Mouse (Mus musculus) ES-CJ7 (cell line): ENCODE measurements at regions not wholly inside any gene's neighbourhood (a gene's known extent, or its start where the extent isn't known, plus 50 kb on each side); places are given as distances from the start of the nearest gene placed in this dataset.
A peak's percentile ranks its signal among the peaks of the same experiment; 100 is the strongest.

ENCODE experiments used
- DNase-seq: peaks from one replicate; pipeline ENCODE4 v3.0.0; 2011; ENCODE audit warnings: low read depth, low spot score

DNA sequence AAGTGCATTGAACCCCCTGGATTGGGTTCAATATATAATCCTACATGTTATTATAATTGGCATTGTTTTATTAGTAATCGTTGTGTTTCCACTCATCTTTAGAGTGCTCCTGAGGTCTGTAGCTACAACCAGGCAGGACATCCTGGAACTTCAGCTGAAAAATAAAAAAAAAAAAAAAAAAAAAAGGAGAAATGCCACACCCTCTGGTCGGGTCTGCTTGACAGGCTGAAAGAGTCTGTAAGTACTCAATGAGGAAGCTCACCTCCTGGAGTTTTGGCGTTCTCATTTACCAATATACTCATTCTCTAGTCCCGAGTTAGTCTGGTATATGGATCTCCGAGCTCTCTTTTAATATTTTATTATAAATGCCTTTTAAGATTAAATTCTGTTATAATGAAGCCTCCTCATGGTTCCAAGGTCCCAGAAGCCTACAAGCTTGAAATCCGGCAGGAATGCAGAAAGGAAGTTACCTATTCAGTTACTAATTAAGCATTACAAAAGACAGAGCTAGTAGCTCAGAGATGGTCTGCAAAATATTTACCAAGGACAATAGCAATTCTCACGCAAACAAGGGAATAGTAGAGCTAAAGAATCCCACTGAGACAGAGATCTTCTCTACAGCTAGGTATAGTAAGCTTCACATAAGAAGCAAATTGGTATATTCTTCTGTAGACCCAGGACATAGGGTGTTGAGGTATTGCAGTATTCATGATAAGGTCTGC, 745.7 kb upstream of the Gm5150 start:
- peak; percentile 73 for DNase-seq

DNA sequence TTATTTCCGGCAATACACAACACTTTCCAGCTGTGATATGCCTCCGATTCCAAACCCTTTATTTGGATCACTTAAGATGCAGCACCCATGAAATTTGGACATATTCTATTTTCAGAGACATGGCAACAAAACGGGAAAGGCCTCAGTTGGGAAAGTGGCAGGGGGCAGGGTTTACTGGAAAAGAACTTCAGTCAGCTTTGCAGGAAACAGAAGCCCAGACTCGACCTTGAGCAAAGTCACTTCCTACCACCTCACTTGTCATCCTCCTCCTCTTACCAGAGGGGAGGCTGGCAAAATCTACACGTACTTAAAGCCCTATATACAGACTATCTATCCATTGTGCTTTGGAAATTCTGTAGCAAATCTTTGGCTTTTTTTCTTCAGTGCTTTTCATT, 727.7 kb upstream of the Gm5150 start:
- DNase-seq: peak; percentile 57

DNA sequence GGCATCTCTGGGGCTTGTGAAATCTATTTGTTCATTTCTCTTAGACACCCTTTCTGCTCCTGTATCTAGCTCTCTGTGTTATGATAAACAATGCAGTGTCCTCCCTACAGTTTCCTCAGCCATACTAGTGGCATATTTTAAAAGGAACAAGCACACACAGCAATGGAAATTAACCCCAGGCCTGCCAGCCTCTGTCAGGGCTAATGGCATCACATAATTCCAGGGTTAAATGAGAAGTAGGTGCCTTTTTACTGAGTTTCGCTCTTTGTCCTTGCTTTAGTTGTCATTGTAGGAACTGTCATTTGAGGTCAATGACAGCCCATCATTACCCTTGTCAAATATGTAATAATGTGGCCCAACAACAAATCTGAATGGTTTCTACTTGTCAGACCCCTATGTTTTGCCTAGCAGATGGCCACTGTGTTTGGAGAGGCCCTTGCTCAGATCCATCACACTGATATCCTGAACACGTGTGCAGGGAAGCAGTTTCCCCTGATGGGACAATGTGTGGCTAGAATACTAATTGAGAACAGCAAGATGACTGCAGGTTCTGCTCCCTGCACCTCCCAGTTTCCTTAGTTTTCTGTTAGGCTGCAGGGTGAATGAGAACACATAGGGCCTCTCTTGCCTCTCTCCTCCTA, 727.2 kb upstream of the Gm5150 start:
- no peak for DNase-seq

DNA sequence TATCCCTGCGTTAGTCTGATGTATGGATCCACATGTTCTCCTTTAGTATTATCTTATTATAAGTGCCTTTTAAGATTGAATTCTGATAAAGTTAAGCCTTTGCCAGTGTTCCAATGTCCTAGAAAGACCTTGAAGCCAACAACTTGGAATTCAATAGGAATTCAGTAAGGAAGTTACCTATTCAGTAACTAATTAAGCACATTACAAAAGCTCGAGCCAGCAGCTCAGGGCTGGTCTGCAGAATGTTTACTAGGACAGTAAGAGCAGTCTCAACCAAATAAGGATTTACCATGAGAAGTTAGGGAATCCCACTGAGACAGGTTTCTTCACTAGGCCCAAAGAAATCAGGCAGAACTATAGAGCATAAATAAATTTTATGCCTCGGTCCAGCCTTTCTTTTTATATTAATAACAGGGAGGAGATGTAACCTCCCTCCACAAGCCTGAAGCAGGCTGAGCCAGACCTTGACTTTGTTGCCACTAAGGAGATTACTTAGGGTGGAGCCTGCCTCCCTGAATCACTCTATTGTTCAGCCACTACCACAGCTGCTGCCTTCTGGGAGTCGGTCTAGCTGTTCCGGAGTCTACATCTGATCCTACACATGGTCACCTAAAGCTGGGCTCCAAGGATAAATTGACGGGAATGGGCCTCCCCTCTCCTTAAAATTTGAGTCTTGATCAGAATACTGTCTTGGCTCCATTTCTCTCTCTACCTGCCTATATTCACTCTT, 718.3 kb upstream of the Gm5150 start:
- DNase-seq: peak; percentile 88

DNA sequence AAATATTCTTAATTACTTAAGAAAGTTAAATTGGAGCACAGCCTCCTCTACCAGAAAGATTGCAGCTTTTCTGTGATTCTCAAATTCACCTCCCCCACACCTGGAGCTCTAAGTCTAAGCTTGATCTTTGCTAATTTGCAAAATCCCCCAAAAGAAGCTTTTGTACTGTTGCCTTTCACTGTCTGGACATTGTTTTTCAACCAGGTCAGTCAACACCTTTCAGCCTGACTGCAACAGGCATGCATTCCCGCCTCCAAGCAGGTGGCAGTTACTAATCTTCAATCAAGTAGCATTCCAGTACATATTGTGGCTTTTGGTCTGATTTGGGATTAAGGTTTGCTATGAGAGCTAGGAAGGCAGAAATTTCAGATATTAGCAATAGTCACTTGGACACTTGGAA, 717.4 kb upstream of the Gm5150 start:
- DNase-seq: peak; percentile 64

DNA sequence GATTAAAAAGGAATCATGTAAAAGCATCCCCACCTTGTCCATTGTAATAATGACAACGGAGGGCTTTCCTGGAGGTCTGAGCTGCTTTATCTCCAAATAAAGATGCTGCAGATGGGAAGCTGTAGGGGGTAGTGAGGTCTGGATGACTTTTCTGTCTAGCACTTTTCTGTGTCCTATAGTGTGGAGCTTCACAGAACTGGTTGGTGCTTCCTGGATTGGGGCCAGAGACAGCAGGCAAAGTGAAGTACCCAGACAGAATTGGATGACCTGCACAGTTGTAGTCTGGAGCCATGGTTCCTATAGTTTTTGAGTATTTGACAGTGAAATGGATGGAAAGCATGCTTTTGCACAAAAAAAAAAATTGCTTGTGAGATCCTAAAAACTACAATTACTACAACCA, 684.7 kb upstream of the Gm5150 start:
- DNase-seq: no peak

DNA sequence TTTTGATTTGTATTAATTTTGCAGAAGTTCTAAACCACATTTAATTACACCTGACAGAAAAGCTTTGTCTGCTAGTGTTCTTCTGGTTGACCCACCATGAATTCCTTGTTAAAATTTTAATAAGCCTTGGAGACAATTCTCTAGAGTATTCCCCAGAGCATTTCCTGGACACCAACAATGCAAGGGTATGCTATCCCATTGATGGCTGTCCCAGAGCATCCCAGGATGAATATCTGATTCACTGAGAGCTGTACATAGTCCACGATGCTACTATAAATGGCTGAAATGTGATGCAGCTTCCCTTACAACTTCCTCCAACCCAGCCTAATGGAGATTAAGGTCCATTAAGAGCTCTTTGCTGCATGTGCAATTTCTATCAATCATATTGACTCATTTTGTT, 682.7 kb upstream of the Gm5150 start:
- no peak for DNase-seq

DNA sequence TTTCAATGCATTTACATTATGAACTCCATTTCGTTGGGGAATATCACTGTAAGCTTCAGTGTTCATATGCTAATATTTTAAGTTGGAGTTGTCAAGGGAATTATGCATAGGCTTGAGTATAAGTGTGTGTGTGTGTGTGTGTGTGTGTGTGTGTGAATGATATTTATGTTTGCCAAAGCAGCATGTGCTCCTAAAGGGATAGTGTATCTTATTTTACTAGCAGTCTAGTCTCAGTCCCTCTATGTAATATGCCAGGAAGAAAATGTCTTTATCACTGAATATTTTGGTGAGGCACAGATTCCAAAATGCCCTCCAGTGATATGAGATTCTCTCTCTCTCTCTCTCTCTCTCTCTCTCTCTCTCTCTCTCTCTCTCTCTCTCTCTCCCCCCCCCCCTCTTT, 651.3 kb upstream of the Gm5150 start:
- DNase-seq: no peak
